Comparison of ENCODE assay signal across 21 mouse cellular contexts in genomic region chr10:14035607-14036006, GRCm38 (mm10).
DNase-seq lines count a peak whose midpoint lies in the region; ATAC-seq and TF ChIP-seq lines count a peak whose summit lies in the region.
"Had no signal": no experiment of that assay in that cellular context is flagged by ENCODE, and none has a peak within 500 bp of the region (broad histone marks: within the 10 kb centered on the region; RNA-seq: fewer than 3 reads in every experiment).

No protein-coding gene starts in this region.

- WGBS in liver, adult 2 months: 9% methylated on average over 5 of the region's 5 CpGs
- WGBS in liver, embryonic 11.5 days: 58% methylated on average over 5 of the region's 5 CpGs
- 54% methylated on average over 5 of the region's 5 CpGs for WGBS in lung, postnatal 0 days

- H3K79me2 ChIP-seq in liver, adult 2 months (ENCODE audit: control insufficient read depth, insufficient read depth, low read length): peaks cover 10% of the 10 kb centered on the region; the same call in 1 of the 2 replicates

- H3K4me1 ChIP-seq in liver, adult 2 months (ENCODE audit: control insufficient read depth, insufficient read depth, low read length): peaks cover 5% of the 10 kb centered on the region
- no peaks in the 10 kb centered on the region for H3K4me1 ChIP-seq in liver, embryonic 11.5 days (replicated peaks; ENCODE audit: control insufficient read depth, insufficient read depth, low read length)
- no peaks in the 10 kb centered on the region for H3K4me1 ChIP-seq in lung, postnatal 0 days (ENCODE audit: insufficient read depth, low read depth, low read length)
- H3K4me1 ChIP-seq: embryonic facial prominence, embryonic 13.5 days; forebrain, embryonic 13.5 days had no signal

- no peak for TF ChIP-seq CTCF in gastrocnemius, adult 2 months (IDR thresholded peaks at IDR 0.05)
- no peak for TF ChIP-seq CTCF in liver, adult 2 months (IDR thresholded peaks at IDR 0.05; ENCODE audit: low read depth, low read length)
- no peak for TF ChIP-seq CTCF in lung, postnatal 0 days (IDR thresholded peaks at IDR 0.05)

- no peaks in the 10 kb centered on the region for H3K9me3 ChIP-seq in liver, embryonic 11.5 days (ENCODE audit: control insufficient read depth, low read length)
- no peaks in the 10 kb centered on the region for H3K9me3 ChIP-seq in lung, postnatal 0 days (ENCODE audit: low read length)
- H3K9me3 ChIP-seq: embryonic facial prominence, embryonic 13.5 days; forebrain, embryonic 13.5 days; G1E; heart, embryonic 12.5 days; hindbrain, embryonic 10.5 days had no signal

- H3K36me3 ChIP-seq in liver, adult 2 months (ENCODE audit: control insufficient read depth, insufficient read depth, low read length): no peaks in the 10 kb centered on the region
- H3K36me3 ChIP-seq in liver, embryonic 11.5 days (ENCODE audit: control insufficient read depth, insufficient read depth, low read length): no peaks in the 10 kb centered on the region
- H3K36me3 ChIP-seq in lung, postnatal 0 days (ENCODE audit: insufficient read depth, low read length): no peaks in the 10 kb centered on the region
- H3K36me3 ChIP-seq: embryonic facial prominence, embryonic 13.5 days; G1E; heart, embryonic 12.5 days; hindbrain, embryonic 10.5 days had no signal

- no peaks in the 10 kb centered on the region for H3K27me3 ChIP-seq in liver, adult 2 months (ENCODE audit: control insufficient read depth, insufficient read depth, low read length)
- H3K27me3 ChIP-seq in liver, embryonic 11.5 days (replicated peaks; ENCODE audit: control insufficient read depth, insufficient read depth, low read length): no peaks in the 10 kb centered on the region
- no peaks in the 10 kb centered on the region for H3K27me3 ChIP-seq in lung, postnatal 0 days (replicated peaks; ENCODE audit: insufficient read depth, low read length)
- H3K27me3 ChIP-seq: embryonic facial prominence, embryonic 13.5 days; forebrain, embryonic 13.5 days; heart, embryonic 12.5 days had no signal

- intact Hi-C loops in gastrocnemius, adult 2 months (cut with DNase I): no loop called here

- H3K9ac ChIP-seq in liver, adult 2 months (ENCODE audit: low read depth, low read length): no peak overlapping the region
- H3K9ac ChIP-seq in liver, embryonic 11.5 days (ENCODE audit: low read depth, low read length): no peak overlapping the region
- H3K9ac ChIP-seq in lung, postnatal 0 days (replicated peaks; ENCODE audit: low read depth): no peak overlapping the region
- H3K9ac ChIP-seq: embryonic facial prominence, embryonic 13.5 days; forebrain, embryonic 13.5 days; forebrain, postnatal 0 days; heart, embryonic 12.5 days; hindbrain, embryonic 14.5 days had no signal

- no peak for DNase-seq in gastrocnemius, adult 2 months
- no peak for DNase-seq in gastrocnemius, adult 18-20 months (ENCODE audit: low spot score)
- DNase-seq in liver, adult 2 months (ENCODE audit: extremely low read depth, low read depth, low spot score): peak; percentile 91
- DNase-seq in liver, embryonic 11.5 days (ENCODE audit: low spot score): no peak
- peak; percentile 26 for DNase-seq in lung, postnatal 0 days (ENCODE audit: low spot score)
- DNase-seq in lung, postnatal 36 days: peak; percentile 66
- DNase-seq in urinary bladder, postnatal 4 days (ENCODE audit: low spot score in 2 of 2): no peak
- no peak for DNase-seq in gastrocnemius, postnatal 25 days
- DNase-seq: adrenal gland, adult 8-10 months; adrenal gland, postnatal 36 days; cerebellum, adult 11 months; cerebellum, adult 8-10 months; cerebellum, postnatal 14 days; forebrain, postnatal 0 days; heart, adult 2 months had no signal

- no peak overlapping the region for H3K4me2 ChIP-seq in liver, embryonic 11.5 days
- no peak overlapping the region for H3K4me2 ChIP-seq in lung, postnatal 0 days (replicated peaks; ENCODE audit: low read depth, low read length)
- H3K4me2 ChIP-seq: embryonic facial prominence, embryonic 13.5 days; forebrain, embryonic 13.5 days; heart, embryonic 12.5 days; hindbrain, embryonic 14.5 days had no signal

- H3K27ac ChIP-seq in gastrocnemius, adult 2 months: peak overlapping the region; percentile 39; the same call in 1 of the 2 replicates
- no peak overlapping the region for H3K27ac ChIP-seq in liver, adult 2 months (replicated peaks; ENCODE audit: insufficient read depth, low read depth, low read length)
- H3K27ac ChIP-seq in liver, embryonic 11.5 days (ENCODE audit: low read depth, low read length): no peak overlapping the region
- no peak overlapping the region for H3K27ac ChIP-seq in lung, postnatal 0 days (ENCODE audit: low read length)
- H3K27ac ChIP-seq: embryonic facial prominence, embryonic 13.5 days; forebrain, embryonic 13.5 days; heart, adult 2 months; hindbrain, embryonic 10.5 days; hindbrain, embryonic 14.5 days had no signal

- no peak overlapping the region for H3K4me3 ChIP-seq in gastrocnemius, adult 2 months
- H3K4me3 ChIP-seq in liver, adult 2 months (ENCODE audit: insufficient read depth, low read depth, low read length): no peak overlapping the region
- H3K4me3 ChIP-seq in liver, embryonic 11.5 days (ENCODE audit: low read depth, low read length): no peak overlapping the region
- H3K4me3 ChIP-seq in lung, postnatal 0 days (ENCODE audit: low read depth, low read length): no peak overlapping the region
- H3K4me3 ChIP-seq: embryonic facial prominence, embryonic 13.5 days; forebrain, embryonic 13.5 days; heart, adult 2 months; heart, embryonic 12.5 days; hindbrain, embryonic 10.5 days had no signal

- TF ChIP-seq EP300 in lung, postnatal 0 days (IDR thresholded peaks at IDR 0.05): peak; percentile 64

- no peak for TF ChIP-seq POLR2A in liver, adult 2 months (IDR thresholded peaks at IDR 0.05; ENCODE audit: extremely low read depth, insufficient read depth, low read length)

- no peak for ATAC-seq in liver, embryonic 11.5 days (replicated peaks; ENCODE audit: low FRiP score)
- peak; percentile 50; the same call in 1 of the 2 replicates for ATAC-seq in lung, postnatal 0 days
- ATAC-seq: forebrain, embryonic 13.5 days; forebrain, postnatal 0 days had no signal

Comparison
In these comparisons a context has a peak if more than half of its experiments do, and no peak if none do; other contexts are left out.
1. DNase-seq: peak in liver, adult 2 months (single experiment), lung, postnatal 0 days (single experiment) and lung, postnatal 36 days (single experiment); none in gastrocnemius, adult 2 months (single experiment), gastrocnemius, adult 18-20 months (single experiment), liver, embryonic 11.5 days (single experiment), urinary bladder, postnatal 4 days (0 of 2) and gastrocnemius, postnatal 25 days (single experiment).